Mouse (Mus musculus) activated CD4-positive, CD25-positive, alpha-beta regulatory T cell (primary cell): ENCODE results near the gene Triml2. TPM values are rescaled to one million over a fixed set of nuclear protein-coding genes. Genes with fewer than 3 reads are reported as not detected.

ENCODE experiments used
- polyA plus RNA-seq, 2 experiments: library from polyadenylated mRNA; unstranded; fragments of 100-300 nt; shearing (Covaris generic); gene quantifications; one replicate each; pipeline ENCODE4 v1.2.1; 2017

Gene Triml2
- not detected for polyA plus RNA-seq

GRCm38 (mm10) chr8:43180054-43180690 lies at the start of gene Triml2:
TSS of gene Triml2 (plus strand) at chr8:43180541.

DNA sequence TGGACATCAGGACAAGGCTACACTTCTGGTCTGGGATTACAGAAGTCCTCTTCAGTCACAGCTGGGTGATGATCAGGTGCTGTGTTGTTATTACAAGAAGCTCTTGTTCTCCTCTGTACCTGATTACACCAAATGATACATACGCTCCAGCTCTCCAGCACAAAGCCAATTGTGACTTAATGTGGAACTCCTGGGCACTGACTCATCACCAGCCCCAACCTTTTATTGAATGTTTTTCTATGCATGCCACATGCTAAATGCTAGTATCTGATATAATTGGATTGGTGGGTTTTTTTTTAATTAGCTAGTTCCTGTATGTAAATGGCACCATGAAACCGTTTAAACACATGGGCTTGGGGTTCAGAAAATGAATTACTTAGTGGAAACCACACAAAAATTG lies 39.0 kb upstream of the Triml2 start, which contains the start of gene Triml1:
Gene Triml1, minus strand, starts transcription at position 101 of the 400 bp plus-strand sequence.

Other genes with a start within 250 kb of the Triml2 start
- gene Triml1, start 39.1 kb upstream of the Triml2 start, polyA plus RNA-seq = under 1 TPM in 1 of 2 experiments, not detected in 1; 0.36 TPM
- not detected for gene Zfp42, start 126.4 kb downstream of the Triml2 start, polyA plus RNA-seq